Mouse (Mus musculus) adrenal gland, postnatal 36 days (tissue): ENCODE results near the gene Fam126a. TPM values are rescaled to one million over a fixed set of nuclear protein-coding genes. Genes with fewer than 3 reads are reported as not detected.

Experiments
- DNase-seq, 2 experiments: peaks; one replicate each; pipeline ENCODE4 v3.0.0; 2021; ENCODE audit warnings: mixed read lengths in 1 of 2
- total RNA-seq, 2 experiments: library from RNA; stranded (reverse); gene quantifications; 2 replicates each; pipeline ENCODE4 v1.2.3; 2021

Gene Fam126a
- total RNA-seq, 2 experiments from 2014 or later = 84.2 to 108 TPM

- DNase-seq = no peak
These were observed 37.0 kb downstream of the Fam126a start for GRCm38 (mm10) chr5:23993553-23993894.

DNA sequence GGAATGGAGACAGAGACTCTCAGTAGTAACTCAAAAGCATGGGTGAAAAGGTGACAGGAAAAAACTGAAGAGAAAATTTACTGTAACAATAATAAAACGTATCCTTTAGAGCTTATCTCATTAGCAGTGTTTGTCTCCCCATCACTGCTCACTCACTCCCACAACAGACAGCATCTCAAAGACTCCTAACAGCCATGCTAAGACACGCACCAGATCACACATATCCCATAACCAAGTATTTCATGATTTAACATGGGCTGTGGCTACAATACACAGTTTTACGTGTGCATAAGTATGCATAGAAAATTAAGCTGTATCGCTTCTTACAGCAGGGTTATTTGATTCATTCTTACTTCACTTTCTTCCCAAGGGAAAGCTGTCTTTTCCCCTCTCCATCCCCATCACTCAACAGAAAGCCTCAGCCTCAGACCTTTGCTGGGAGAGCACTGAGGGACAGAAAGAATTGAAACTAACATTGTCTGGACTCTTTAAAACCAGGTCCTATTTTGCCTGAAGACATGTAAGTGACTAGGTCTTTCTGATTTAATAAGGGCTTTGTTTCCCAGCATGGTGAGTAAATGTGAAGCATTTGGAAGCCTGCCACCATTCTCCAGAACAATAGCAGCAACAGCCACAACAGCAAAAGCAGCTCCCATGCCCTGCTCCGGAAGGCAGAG lies 37.5 kb downstream of the Fam126a start:
- DNase-seq = peak; percentile 25 to 60

DNA sequence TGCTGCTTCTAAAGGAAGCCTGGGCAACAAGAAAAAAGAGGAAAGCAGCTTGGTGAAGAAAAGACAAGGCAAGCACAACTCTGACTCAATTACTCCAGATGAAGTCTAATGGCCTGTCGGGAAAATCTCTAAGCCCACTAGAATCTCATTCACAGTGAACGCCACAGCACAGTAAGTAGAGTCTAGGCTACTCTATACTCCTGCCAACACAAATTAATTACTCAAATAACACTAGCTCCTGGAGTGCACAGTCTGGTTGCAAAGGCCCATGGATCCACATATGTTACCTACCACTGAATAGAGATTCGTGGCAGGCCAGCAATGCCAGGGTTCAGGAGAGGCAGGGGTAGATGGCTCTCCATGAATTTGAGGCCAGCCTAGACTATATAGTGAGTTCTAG lies 40.5 kb downstream of the Fam126a start:
- no peak for DNase-seq

DNA sequence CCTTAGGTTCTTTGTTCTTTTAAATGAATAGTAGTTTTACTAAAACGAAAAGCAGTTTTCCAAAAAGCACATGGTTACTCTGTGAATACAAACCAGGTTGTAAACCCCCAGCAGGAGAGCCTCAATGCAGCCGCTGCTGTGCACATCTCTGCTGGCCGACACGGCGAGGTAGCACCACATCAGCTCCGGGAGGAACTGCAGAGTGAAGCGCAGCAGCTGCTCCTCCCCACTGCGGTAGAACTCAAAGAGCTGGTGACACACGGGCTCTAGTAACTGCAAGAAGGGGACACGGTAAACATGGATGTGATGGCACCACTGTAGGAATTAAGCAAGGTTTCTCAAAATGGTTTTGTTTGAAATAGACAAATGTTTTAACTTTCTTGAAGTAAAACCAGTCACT lies 42.7 kb downstream of the Fam126a start:
- DNase-seq = no peak

DNA sequence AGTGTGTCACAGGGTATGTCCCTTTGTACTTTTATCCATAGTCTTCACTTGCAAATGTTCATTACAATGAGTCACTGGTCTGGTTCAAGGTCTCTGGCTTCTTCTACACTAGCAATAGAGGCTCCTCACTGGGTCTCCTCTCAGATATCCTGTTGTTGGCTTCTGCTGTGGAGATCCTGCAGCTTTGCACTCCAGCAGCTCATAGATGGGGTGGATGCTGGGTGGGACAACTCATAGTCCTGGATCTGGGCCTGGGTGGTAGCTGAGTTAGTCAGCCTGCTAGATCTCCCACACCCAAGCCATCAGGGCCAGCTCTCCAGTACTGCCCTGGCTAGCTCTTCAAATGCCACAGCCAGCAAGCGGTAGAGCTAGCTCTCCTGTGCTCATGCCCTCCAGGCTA lies 48.4 kb downstream of the Fam126a start:
- DNase-seq = peak; percentile 43 to 57

DNA sequence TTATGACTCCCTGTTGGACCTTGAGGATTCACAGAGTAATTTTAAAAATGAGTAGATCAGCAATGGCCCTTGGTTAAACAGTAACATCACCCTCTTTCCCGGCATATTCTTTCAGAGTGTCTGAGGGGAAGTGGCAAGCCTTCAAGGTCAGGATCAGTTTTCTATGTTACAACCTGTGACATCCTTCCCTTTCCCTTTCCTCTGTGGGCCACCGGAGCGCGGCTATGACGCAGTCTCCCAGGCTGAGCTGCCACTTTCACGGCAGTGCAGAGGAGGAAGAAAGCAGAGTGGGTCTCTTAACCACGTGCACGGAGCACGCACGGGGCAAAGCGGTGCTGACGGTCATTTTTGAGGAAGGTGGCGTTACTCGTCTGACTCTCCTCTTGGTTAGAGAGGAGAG lies 52.0 kb downstream of the Fam126a start:
- no peak for DNase-seq

DNA sequence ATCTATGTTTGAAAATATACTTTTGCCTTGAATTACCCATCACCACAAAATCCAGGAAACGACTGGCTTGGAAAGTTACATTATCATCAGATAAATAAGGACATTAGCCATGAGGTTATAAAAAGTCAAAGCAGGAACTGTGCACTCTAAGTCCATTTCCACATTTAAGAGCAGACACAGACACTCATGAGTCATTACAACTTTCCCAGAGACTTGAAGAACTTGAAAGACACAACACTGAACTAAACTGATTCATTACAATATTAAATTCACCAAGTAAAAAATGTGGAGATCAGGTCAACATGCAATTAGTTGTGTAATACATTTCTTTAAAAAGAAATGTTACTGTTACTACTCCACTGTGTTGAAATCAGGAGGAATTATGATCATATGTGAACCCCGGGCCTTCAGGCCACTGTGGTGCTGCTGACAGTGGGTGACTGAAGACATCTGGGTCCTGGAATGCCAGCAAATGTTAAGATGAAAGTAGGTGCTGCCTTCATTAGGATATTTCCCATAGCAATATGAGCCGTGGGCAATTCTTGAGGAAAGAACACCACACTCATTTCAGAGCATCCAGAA lies 55.4 kb downstream of the Fam126a start:
- no peak for DNase-seq

DNA sequence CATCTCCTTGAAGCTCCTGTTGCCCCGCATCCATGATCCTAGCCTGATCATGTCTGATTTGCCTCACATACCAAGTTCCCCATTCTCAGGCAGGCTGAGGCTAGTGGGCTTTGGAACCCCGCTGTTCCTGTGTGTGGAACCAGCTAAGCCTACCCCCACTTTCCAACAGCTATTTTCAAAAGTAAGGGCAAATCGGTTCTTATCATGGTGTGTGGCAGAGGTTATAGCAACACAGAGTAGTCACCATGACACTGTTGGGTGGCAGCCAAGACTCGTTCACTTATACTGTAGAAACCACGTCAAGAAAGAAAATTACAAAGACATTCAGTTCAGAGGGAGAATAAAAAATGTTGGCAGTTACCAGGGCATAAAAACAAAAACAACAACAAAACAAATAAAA lies 62.8 kb downstream of the Fam126a start:
- DNase-seq = peak; percentile 74 to 75

DNA sequence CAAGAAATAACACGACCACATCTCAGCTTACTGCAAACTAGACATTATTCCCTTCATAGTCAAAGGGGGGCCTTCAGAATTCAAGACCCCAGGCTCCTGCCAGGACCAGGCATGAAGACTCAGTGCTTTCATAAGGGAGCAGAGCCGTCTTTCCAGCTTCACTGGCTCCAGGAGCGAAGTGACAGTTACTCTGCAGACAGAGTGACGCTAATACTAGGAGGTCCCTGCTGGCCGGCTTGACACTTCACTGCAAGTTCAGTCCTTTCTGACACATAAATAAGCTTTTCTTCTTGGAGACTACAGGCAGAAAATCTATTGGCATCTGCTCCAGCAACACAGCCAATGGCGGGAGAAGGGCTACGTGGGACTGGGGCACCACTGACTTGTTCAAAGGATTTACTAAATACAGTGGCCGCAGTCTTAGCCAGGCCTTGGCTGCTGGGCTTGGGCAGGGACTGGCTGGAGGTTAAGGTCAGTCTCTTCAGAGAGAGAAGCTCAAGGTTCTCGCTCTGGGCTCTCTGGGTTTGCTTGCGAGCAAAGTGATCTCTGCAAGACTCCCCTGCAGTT lies 65.8 kb downstream of the Fam126a start:
- peak; percentile 66 to 75 for DNase-seq

- no peak for DNase-seq
These were observed 77.4 kb downstream of the Fam126a start for GRCm38 (mm10) chr5:23953047-23953446.

- DNase-seq = no peak
These were observed 82.4 kb downstream of the Fam126a start for GRCm38 (mm10) chr5:23948071-23948470.

DNA sequence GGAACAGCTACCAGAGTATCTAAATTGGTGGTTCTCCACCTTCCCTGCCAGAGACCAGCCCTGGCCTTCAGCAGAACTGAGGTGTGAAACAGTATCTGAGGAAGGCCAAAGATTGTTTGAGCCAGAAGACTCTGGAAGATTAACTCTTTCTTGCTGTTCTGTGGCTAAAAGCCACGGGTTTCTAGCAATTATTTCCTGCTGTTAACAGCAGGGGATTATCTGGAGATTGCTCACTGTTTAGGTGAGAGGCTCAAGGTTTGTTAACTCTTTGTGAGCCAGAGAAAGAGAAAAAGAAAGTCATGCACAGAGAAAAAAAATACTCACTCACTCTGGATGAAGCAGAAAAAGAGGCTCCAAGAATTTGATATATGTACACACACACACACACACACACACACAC lies 85.4 kb downstream of the Fam126a start:
- DNase-seq = no peak

- no peak for DNase-seq
These were observed 87.0 kb downstream of the Fam126a start for GRCm38 (mm10) chr5:23943534-23943933.

DNA sequence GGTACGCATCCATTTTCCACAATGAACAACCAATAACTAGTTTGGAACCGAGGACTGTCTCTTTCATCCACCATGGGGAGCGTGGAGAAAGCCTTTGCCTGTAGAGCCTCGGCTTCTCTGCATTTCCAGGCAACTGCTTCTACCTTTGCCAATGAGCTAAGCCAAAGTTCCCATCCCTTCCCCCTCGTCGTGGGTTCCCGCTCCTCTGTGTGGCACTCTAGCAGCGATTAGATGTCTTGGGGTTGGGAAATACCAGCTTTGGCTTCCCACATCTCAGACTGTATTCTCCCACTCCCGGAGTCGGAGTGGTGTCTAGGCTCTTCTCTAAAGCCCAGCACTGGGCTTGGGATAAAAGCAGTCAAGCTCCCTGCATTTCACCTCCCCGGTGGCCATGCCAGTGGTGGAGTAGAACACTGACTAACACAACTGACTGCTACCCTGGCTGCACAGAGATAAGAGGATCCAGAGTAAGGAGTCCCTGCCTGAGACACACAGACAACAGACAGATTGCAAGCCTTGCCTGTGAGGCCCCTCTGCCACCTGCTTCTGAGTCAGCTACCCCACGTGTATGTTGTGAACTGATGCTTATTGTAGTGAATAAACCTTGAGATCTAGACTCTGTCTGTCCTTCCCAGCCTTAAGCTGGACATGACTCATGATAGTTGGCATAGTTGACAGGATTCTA lies 106.9 kb downstream of the Fam126a start:
- DNase-seq = peak; percentile 24 to 43

DNA sequence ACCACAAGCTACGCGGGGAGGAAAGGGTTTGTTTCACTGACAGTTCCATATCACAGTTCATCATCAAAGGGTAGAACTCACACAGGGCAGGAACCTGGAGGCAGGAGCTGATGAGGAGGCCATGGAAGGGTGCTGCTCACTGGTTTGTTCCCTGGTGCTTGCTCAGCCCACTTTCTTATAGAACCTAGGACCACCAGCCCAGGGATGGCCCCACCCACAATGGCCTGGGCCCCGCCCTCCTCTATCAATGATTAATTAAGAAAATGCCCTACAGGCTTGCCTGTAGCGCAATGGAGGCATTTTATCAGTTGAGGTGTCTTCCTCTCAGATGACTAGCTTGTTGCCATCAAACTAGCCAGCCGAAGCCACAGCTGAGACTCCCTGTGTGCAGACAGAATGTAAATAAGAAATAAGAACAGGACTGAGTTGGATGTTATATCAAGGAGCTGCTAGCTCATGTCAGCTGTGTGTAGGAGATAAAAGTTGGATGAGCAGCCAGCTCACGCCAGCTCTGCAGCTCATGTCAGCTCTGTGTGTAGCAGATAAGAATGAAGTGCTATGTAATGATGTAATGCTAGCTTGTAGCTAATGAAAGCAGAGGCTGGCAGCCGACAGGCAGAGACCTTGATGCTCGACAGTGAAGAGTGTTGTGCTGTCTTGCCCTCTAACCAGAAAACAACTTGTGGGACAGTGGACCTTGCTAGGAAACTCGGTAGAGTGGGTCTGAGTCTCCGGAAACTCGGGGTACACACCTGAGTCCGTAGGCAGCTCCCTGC lies 107.8 kb downstream of the Fam126a start:
- DNase-seq = peak; percentile 6 to 34

DNA sequence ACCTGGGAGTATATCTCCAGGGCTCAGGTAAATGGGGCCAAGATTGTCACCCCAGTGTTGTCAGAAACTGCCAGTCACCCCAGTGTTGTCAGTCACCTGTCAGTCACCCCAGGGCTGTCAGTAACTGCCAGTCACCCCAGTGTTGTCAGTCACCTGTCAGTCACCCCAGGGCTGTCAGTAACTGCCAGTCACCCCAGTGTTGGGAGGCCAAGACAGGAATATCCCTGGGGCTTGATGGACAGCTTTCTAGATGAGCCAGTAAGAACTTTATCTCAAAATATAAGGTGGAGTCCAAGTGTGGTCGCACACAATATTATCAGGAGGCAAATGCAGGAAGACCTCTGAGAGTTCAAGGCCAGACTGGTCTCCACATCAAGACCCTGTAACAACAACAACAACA lies 109.2 kb downstream of the Fam126a start:
- DNase-seq = no peak

GRCm38 (mm10) chr5:23919892-23920731 lies 110.4 kb downstream of the Fam126a start:
- DNase-seq = no peak

- DNase-seq = no peak
These were observed 113.2 kb downstream of the Fam126a start for GRCm38 (mm10) chr5:23917301-23917700.

GRCm38 (mm10) chr5:23911556-23911955 lies 118.9 kb downstream of the Fam126a start:
- no peak for DNase-seq

DNA sequence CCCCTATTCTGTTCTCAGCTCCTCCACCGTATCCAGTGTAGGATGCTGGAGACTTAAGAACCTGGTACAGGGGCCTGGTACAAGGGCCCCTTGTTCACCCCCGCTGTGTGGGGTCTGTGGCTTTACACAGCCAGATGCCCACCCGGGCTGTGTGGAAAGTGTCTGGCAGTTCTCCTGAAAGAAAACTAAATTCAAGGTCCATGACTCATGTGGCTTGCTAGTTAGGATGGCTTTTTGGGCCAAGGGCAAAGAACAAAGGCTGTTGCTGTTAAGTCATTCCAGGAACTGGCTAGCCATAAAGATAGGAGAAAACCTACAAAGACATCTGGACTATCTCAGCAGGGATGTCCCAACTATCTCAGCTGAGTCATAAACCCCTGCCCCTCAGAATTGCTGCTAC lies 121.2 kb downstream of the Fam126a start:
- peak; percentile 18 to 48 for DNase-seq

GRCm38 (mm10) chr5:23908486-23909090 lies 121.9 kb downstream of the Fam126a start:
- peak in 1 of 2 experiments; percentile 24 for DNase-seq
